Mouse (Mus musculus) liver, adult (tissue): ENCODE results near the gene Scgb2a2.

Experiments
- GATA4 ChIP-seq: IDR thresholded peaks from 2 replicates; pipeline ENCODE4 v1.6.1; 2014; ENCODE audit warnings: mild to moderate bottlenecking, low read length; ENCODE audit not compliant: insufficient replicate concordance

Scgb2a2 gene

DNA sequence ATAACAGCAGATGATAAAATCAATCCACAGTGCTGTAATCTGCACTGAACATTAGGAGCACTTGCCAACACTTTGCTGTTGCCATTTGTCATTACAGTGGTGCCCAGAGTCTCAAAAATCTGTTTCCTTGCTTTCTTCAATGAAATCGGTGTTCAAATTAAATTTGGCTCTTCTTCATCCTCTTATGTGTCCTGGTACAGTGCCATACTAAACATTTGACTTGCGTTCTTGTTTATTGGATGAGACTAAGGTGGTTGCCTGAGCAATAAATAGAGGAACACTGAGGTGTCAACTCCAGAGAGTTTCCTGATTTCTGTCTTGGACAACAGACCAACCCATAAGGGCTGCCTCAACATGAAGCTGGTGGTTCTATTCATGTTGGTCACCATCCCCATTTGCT is at the start of gene Scgb2a2:
Scgb2a2 (plus strand) TSS at position 301 of the 400 bp plus-strand sequence.
- no peak for TF ChIP-seq GATA4

DNA sequence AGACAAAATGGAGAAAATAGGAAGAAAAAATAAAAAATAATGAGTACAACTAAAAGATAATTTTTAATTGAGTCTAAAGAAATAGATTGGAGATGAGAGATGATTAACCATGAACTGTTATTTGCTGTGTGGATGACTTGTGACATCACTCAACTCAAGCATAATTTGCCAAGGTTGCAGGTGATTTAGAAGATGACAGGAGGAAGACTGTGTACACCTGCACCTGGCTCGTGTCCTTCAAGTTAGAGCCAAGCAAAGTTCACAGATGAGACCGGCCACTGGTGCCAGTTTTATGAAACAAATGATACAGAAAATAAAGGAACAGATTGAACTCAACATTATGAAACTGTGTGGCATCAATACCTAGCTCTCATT is 10.0 kb upstream of the Scgb2a2 start:
- no peak for TF ChIP-seq GATA4

DNA sequence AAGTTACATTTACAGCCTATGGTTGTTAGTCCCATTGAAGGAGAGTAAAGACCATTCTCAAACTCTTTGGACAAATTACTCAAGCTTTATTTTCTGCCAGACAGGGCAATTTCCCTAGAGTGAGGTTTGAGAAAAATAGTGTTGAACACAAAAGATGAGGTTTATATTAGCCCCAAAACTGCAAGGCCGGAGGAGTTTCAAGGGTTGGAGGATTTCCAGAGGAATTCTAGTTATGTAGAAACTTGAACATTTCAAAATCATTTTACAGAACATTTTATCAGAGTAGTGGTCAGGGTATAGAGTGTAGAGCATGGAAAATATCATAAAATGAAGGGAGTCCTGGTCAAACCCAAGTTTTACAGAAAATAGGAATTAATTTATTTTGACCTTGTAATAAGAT is 17.5 kb downstream of the Scgb2a2 start:
- no peak for TF ChIP-seq GATA4

DNA sequence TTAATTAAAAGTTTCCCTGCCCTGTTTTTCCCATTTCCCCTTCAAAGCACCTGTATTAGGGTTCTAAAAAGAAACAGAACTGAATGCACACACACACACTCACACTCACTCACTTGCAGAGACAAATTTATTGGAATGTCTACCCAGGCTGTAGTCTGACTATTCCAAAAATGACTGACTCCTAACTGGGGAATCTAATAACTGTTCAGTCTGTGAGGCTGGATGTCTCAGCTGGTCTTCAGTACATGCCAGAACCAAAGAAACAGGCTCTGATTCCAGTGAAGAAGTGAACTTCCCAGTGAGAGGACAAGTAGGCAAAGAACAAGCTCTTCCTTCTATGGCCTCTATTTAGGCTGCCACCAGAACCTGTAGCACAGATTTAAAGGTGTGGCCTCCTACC is 18.1 kb downstream of the Scgb2a2 start:
- no peak for TF ChIP-seq GATA4

DNA sequence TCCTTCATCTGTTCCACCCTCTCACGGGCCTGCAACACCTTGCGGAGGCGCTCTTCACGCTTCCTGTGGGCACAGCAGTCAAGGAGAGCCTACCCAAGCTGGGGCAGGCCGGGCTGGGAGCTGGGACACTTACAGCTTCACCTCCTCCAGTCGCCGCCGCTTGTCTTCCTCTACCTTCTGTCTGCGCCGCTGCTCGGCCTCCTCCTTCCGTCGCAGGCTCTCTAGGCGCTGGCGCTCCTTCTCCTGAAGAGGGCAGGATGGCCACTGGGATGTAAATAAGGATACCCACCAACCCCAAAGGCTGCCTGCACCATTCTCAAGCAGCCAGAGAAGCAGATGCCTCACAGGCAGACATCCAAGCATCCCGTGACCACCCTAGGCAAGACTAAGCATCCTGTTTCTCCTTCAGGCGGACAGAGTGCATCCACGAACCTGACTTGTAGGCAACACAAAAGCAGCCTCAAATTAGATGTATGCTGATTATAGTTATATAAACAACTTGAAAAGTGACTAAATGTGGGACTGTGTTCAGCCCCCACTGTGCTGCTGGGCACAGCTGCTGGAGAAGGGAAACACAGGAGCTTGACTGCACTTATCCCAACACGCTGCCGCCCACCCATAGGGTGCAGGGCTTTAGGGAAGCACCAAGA is 30.9 kb downstream of the Scgb2a2 start:
- no peak for TF ChIP-seq GATA4

DNA sequence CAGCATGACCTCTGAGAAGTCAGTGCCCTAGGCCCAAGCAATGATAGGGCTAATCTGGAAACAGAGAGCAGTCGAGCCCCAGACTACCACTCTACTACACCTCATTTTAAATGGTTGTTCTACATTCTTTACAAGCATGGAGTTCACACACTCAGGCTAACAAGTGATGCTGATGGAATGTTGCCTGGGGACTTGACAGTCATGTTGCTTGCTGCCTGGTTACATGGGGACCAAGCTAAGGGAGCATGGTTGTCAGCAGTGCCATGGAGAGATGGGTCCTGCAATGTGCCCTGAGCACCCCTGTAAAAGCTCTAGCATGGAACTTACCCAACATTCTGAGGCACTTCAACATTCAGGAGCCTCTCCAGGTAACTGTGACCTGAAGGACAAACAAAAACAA is 39.0 kb downstream of the Scgb2a2 start:
- no peak for TF ChIP-seq GATA4

DNA sequence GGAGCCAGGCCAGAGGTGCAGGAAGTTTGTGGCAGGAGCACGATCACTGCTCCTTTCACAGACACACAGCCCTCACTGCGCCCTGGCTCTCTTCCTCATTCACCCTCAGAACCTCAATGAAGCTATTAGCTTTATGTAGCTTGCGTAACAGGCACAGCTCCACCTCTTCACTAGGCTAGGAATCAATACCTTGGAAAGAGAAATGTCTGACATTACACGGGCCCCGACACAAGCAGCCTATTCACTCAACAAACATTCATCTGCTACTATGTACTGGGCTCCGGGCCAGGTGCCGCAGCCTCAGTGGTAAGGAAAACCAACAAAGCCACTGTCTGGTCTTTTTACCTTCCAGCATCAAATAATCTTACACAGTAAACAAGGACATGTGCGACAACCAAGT is 39.4 kb downstream of the Scgb2a2 start:
- TF ChIP-seq GATA4 = no peak

DNA sequence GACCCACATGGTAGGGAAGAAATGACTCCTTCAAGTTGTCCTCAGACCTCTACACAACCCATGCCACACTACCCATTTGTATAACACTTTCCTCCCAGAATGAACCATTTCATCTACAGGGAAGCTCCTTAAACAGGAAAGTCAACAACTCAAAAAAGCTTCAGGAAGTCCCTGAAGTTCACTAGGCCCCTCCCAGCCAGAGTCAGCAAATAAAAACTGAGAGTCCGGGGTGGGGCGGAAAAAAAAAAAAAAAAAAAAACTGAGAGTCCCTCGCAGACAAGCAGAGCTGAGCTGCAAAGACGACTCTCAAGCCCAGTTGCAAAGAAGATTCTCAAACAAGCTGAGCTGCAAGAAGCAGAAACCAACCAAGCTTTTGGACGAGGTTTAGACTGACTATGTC is 48.7 kb downstream of the Scgb2a2 start:
- TF ChIP-seq GATA4 = no peak

DNA sequence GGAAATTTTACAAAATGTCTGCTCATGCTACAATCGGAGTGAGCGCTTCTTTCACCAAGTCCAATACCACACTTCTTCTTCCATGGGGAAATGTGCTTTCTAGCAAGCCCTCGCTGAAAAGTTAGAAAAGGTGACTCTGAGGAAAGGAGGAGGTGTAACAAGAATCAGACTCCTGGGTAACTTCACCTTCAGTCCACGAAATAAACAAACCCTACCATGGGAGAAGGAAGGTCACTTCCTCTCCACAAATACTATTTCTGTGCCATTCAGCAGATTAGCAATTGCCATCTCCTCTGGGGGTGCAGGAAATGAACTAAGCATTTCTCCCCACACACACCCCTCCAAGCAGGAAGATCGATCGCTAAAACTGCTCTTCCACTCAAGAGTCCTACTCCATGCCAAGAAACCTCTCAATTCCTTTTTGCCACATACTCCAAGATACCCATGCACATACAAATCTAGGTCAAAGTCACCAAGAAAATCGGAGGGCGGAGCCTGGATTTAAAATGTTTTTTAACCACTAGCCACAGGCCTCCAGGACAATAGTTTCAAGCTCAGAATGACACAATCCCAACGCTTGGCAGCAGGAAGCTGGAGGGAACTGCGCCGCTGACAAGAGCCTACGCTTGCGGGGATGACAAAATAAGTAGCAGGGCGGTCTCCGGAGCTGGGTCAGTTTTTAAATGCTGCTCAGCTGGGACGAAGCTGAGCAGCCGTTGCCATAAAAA is 51.1 kb downstream of the Scgb2a2 start:
- TF ChIP-seq GATA4 = no peak

DNA sequence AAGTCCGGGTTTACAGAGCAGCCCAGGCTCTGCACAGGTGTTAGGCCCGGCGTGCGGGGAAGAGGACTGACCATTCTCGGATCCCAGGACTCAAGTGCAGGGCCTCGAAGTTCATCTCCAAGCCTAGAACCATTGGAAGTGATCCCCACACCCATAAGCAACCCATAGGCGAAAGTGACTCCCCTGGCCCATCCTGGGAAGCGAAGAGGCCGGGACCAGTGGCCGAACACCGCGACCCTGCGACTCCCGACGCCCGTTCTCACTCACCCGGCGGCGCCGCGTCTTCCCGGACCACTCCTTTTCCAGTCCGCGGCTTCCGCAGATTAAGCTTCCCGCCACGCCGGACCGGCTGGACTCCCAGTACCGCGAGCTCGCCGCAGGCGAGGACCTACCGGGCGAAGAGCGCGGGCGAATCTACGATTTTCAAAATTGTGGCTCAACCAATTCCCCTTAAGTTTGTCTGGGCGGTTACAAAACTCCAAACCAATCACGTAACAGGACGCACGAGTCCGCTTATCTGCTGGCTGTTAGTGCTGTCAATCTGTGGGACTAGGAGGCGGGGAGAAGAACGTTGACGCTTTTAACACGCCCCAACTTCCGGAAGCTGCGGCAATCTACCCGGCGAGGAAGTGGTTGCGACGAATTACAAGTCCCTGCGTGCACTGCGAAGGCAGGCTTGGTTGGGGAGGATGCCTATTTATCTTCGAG is 51.9 kb downstream of the Scgb2a2 start, which contains the start of gene Incenp:
Incenp (minus strand) TSS at position 480 of the 708 bp plus-strand sequence.
- peak; percentile 64; the same call in 1 of the 2 replicates for TF ChIP-seq GATA4

DNA sequence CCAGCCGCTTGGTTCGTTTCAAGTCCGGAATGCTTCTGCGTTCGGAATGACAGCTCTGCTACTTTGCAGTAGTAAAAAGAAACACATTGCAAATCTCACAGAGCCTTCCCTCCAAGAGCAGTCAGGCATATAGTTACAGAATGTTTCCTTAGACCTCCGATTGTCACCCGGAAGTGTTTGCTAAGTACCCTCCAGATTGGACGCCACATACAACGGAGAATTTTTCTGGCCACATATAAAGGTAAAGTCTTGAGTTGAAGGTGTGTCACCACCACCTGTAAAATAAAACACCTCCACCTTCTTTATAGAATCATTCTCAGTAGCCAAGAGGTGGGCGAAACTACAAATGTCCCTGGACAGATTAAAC is 52.4 kb downstream of the Scgb2a2 start:
- TF ChIP-seq GATA4 = no peak
